ENCODE assay signal across 30 mouse cellular contexts in the genomic region with DNA sequence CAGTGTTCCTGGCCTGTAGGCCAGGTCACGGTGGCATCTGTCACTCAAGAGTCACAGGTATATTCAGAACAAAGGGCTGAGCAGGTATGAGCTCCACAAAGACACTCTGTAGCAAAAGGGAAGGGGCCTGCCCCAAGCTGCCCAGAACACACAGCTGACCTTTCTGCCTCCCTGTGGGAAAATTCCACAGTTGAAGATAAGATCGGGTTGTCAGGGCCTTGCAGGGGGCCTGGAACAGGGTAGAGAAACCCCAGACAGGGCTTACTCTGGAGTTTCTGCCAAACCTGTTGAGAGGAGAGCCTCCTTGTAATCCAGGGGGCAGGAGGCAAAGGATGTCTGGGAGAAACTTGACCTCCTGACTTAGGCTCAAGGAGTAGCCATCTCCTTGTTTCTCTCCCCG.
DNase-seq lines count a peak whose midpoint lies in the region; ATAC-seq and TF ChIP-seq lines count a peak whose summit lies in the region.
"Had no signal": no experiment of that assay in that cellular context is flagged by ENCODE, and none has a peak within 500 bp of the region (broad histone marks: within the 10 kb centered on the region; RNA-seq: fewer than 3 reads in every experiment).

No protein-coding gene starts in this region.

- H3K27ac ChIP-seq in heart, embryonic 10.5 days, result peak overlapping the region; percentile 53
- peak overlapping the region; percentile 37; the same call in 1 of the 2 replicates for H3K27ac ChIP-seq in embryonic facial prominence, embryonic 10.5 days (replicated peaks)
- H3K27ac ChIP-seq: embryonic facial prominence, embryonic 13.5 days; forebrain, embryonic 12.5 days; hindbrain, embryonic 15.5 days; liver, embryonic 12.5 days; midbrain, embryonic 12.5 days; neural tube, embryonic 12.5 days had no signal

- H3K4me1 ChIP-seq in heart, embryonic 10.5 days, result peaks cover 43% of the 10 kb centered on the region
- H3K4me1 ChIP-seq in lung, adult 2 months (ENCODE audit: control insufficient read depth, insufficient read depth, low read length), result 0 out of 2 replicates have a peak, but pooled peaks cover 2% of the 10 kb centered on the region
- peaks cover 49% of the 10 kb centered on the region for H3K4me1 ChIP-seq in embryonic facial prominence, embryonic 10.5 days
- H3K4me1 ChIP-seq: liver, embryonic 12.5 days; megakaryocyte, embryonic 14.5 days had no signal

- ATAC-seq in granulocyte monocyte progenitor cell, adult 5-6 weeks (replicated peaks; ENCODE audit: poor library complexity, severe bottlenecking), result no peak
- ATAC-seq: forebrain, postnatal 0 days; inflammation-experienced regulatory T-cells, adult 6 months; liver, embryonic 12.5 days; liver, postnatal 0 days had no signal

- TF ChIP-seq CTCF in lung, adult 2 months (IDR thresholded peaks at IDR 0.05; ENCODE audit: insufficient read depth, low read length), result no peak

- H3K9me3 ChIP-seq in heart, embryonic 10.5 days, result no peaks in the 10 kb centered on the region
- no peaks in the 10 kb centered on the region for H3K9me3 ChIP-seq in embryonic facial prominence, embryonic 10.5 days
- H3K9me3 ChIP-seq: embryonic facial prominence, embryonic 13.5 days; forebrain, embryonic 12.5 days; heart, embryonic 12.5 days; hindbrain, embryonic 15.5 days; liver, embryonic 12.5 days; megakaryocyte, embryonic 14.5 days; midbrain, embryonic 12.5 days; neural tube, embryonic 12.5 days had no signal

- no peak for TF ChIP-seq POLR2A in lung, adult 2 months (IDR thresholded peaks at IDR 0.05; ENCODE audit: borderline replicate concordance, extremely low read depth, low read depth, low read length)

- no peaks in the 10 kb centered on the region for H3K27me3 ChIP-seq in heart, embryonic 10.5 days (ENCODE audit: insufficient read depth, poor library complexity, severe bottlenecking)
- H3K27me3 ChIP-seq in embryonic facial prominence, embryonic 10.5 days (replicated peaks; ENCODE audit: low read depth, poor library complexity, severe bottlenecking), result no peaks in the 10 kb centered on the region; the same call in 1 of the 2 replicates
- H3K27me3 ChIP-seq: embryonic facial prominence, embryonic 13.5 days; heart, embryonic 12.5 days; hindbrain, embryonic 15.5 days; liver, embryonic 12.5 days had no signal

- H3K4me3 ChIP-seq in heart, embryonic 10.5 days, result no peak overlapping the region
- H3K4me3 ChIP-seq in lung, adult 2 months (replicated peaks; ENCODE audit: extremely low read depth, low read depth, low read length), result no peak overlapping the region
- no peak overlapping the region for H3K4me3 ChIP-seq in embryonic facial prominence, embryonic 10.5 days
- H3K4me3 ChIP-seq: embryonic facial prominence, embryonic 13.5 days; forebrain, embryonic 12.5 days; heart, embryonic 12.5 days; hindbrain, embryonic 15.5 days; liver, embryonic 12.5 days; megakaryocyte, embryonic 14.5 days; midbrain, embryonic 12.5 days; myocyte; neural tube, embryonic 12.5 days had no signal

- H3K36me3 ChIP-seq in heart, embryonic 10.5 days, result no peaks in the 10 kb centered on the region
- no peaks in the 10 kb centered on the region for H3K36me3 ChIP-seq in embryonic facial prominence, embryonic 10.5 days (replicated peaks)
- H3K36me3 ChIP-seq: embryonic facial prominence, embryonic 13.5 days; forebrain, embryonic 12.5 days; G1E; heart, embryonic 12.5 days; hindbrain, embryonic 15.5 days; liver, embryonic 12.5 days; midbrain, embryonic 12.5 days; neural tube, embryonic 12.5 days had no signal

- peak; percentile 39 for DNase-seq in adrenal gland, adult 2 months
- DNase-seq in adrenal gland, postnatal 36 days, result no peak
- DNase-seq in heart, embryonic 10.5 days (ENCODE audit: low spot score), result peak; percentile 53
- DNase-seq in heart, postnatal 4 days, result no peak
- peak; percentile 18 for DNase-seq in lung, adult 2 months
- no peak for DNase-seq in lung, postnatal 14 days
- no peak for DNase-seq in embryonic facial prominence, embryonic 10.5 days (ENCODE audit: low spot score)
- DNase-seq: cerebellum, adult 8-10 months; cerebellum, postnatal 25 days; forebrain, postnatal 0 days; gastrocnemius, postnatal 10 days; kidney, adult 11 months; liver, postnatal 0 days; lung, postnatal 36 days; right cerebral cortex, adult 18-20 months; right cerebral cortex, postnatal 4 days; thymus, adult 18-20 months; thymus, postnatal 25 days had no signal

- WGBS in heart, embryonic 10.5 days, result 30% methylated on average over 3 of the region's 3 CpGs
- 41% methylated on average over 3 of the region's 3 CpGs for WGBS in lung, adult 2 months
- WGBS in embryonic facial prominence, embryonic 10.5 days, result 67% methylated on average over 3 of the region's 3 CpGs

Comparison
In these comparisons a context has a peak if more than half of its experiments do, and no peak if none do; other contexts are left out.
1. DNase-seq: peak in adrenal gland, adult 2 months (single experiment), heart, embryonic 10.5 days (single experiment) and lung, adult 2 months (single experiment); none in adrenal gland, postnatal 36 days (0 of 2), heart, postnatal 4 days (single experiment), lung, postnatal 14 days (single experiment) and embryonic facial prominence, embryonic 10.5 days (single experiment).